Mouse (Mus musculus) midbrain, postnatal 0 days (tissue): ENCODE measurements around the gene Cct2. TPM values are rescaled to one million over a fixed set of nuclear protein-coding genes. Genes with fewer than 3 reads are reported as not detected.
A peak's percentile ranks its signal among the peaks of the same experiment; 100 is the strongest.

Source experiments
- ATAC-seq: fragments of 200-750 bp; cut with Nextera tagmentation; 2 replicates; pipeline ENCODE4 v1.8.0; 2017; ENCODE audit warnings: moderate number of reproducible peaks, mild to moderate bottlenecking, moderate TSS enrichment, moderate library complexity; ENCODE audit not compliant: low FRiP score
- DNase-seq: peaks from one replicate; pipeline ENCODE4 v3.0.0-alpha.2; 2015; ENCODE audit warnings: low spot score
- H3K27ac ChIP-seq: fragments of 300-500 bp; sonication (generic); 2 replicates; pipeline ENCODE4 v1.5.1; 2014; ENCODE audit warnings: low read depth, mild to moderate bottlenecking, low read length, mixed read lengths
- H3K27me3 ChIP-seq: fragments of 300-500 bp; sonication (generic); 2 replicates; pipeline ENCODE4 v1.6.1; 2014; ENCODE audit warnings: low read length, control low read depth, mixed read lengths; ENCODE audit not compliant: insufficient read depth
- H3K36me3 ChIP-seq: fragments of 300-500 bp; sonication (generic); 2 replicates; pipeline ENCODE4 v1.6.1; 2014; ENCODE audit warnings: low read length, control low read depth, mixed read lengths; ENCODE audit not compliant: insufficient read depth
- H3K4me1 ChIP-seq: fragments of 300-500 bp; sonication (generic); 2 replicates; pipeline ENCODE4 v1.6.1; 2014; ENCODE audit warnings: mild to moderate bottlenecking, control low read depth, antibody characterized with exemption, low read length, mixed read lengths; ENCODE audit not compliant: insufficient read depth
- H3K4me2 ChIP-seq: fragments of 300-500 bp; sonication (generic); 2 replicates; pipeline ENCODE4 v1.6.1; 2014; ENCODE audit warnings: low read depth, mild to moderate bottlenecking, low read length, mixed read lengths; ENCODE audit not compliant: poor library complexity, severe bottlenecking
- H3K4me3 ChIP-seq: fragments of 300-500 bp; sonication (generic); 2 replicates; pipeline ENCODE4 v1.5.1; 2014; ENCODE audit warnings: low read depth, mild to moderate bottlenecking, low read length, moderate library complexity
- H3K9ac ChIP-seq: fragments of 300-500 bp; sonication (generic); replicated peaks from 2 replicates; pipeline ENCODE4 v1.6.1; 2014; ENCODE audit warnings: mild to moderate bottlenecking, low read length, moderate library complexity, mixed read lengths; ENCODE audit not compliant: poor library complexity, severe bottlenecking
- H3K9me3 ChIP-seq: fragments of 300-500 bp; sonication (generic); 2 replicates; pipeline ENCODE4 v1.6.1; 2016; ENCODE audit warnings: low read length, control low read depth
- CTCF ChIP-seq: IDR thresholded peaks from 2 replicates; pipeline ENCODE4 v1.5.1; 2016; ENCODE audit warnings: antibody characterized with exemption, mild to moderate bottlenecking
- WGBS: fragments of 180-500 bp; shearing (Covaris S2); extraction: QIAGEN DNeasy Blood & Tissue Kit; methylation state at CpG from one replicate; pipeline ENCODE4 v1.1.7; 2014; 5-methylcytosine and 5-hydroxymethylcytosine counted together
- polyA plus RNA-seq: library from polyadenylated mRNA; unstranded; fragments of >200 nt; fragmentation: Nextera tagmentation; extraction: Ambion mirVana; gene quantifications from 2 replicates; pipeline ENCODE4 v1.2.1, GENCODE M21; 2015
- total RNA-seq: library from RNA; depleted of rRNA; stranded (reverse); fragments of >200 nt; gene quantifications from 2 replicates; pipeline ENCODE4 v1.2.3, GENCODE M21; 2014

Gene Cct2
- total and polyA plus RNA-seq, 2 experiments from 2014 or later: 213 to 231 TPM

GRCm38 (mm10) chr10:117072191-117072888, 8.7 kb upstream of the Cct2 start:
- Histone ChIP-seq H3K27ac (no peak overlapping the region), H3K4me3 (no peak overlapping the region), H3K4me1 (no peaks in the 10 kb centered on the region), H3K9ac (no peak overlapping the region), H3K36me3 (peaks cover 34% of the 10 kb centered on the region), H3K9me3 (no peaks in the 10 kb centered on the region), H3K27me3 (no peaks in the 10 kb centered on the region), H3K4me2 (no peak overlapping the region)
- ATAC-seq: no peak
- no peak for TF ChIP-seq CTCF
- WGBS: 92% methylated on average over 18 of the region's 18 CpGs
- no peak for DNase-seq

GRCm38 (mm10) chr10:117069109-117069508, 5.5 kb upstream of the Cct2 start:
- no peak for DNase-seq
- no peaks in the 10 kb centered on the region for H3K4me1 ChIP-seq
- H3K4me2 ChIP-seq: no peak overlapping the region
- no peaks in the 10 kb centered on the region for H3K27me3 ChIP-seq
- H3K27ac ChIP-seq: no peak overlapping the region
- ATAC-seq: no peak
- over 99% methylated on average over 3 of the region's 3 CpGs for WGBS
- H3K4me3 ChIP-seq: no peak overlapping the region
- peaks cover 20% of the 10 kb centered on the region for H3K36me3 ChIP-seq
- H3K9ac ChIP-seq: no peak overlapping the region
- peak; percentile 42 for TF ChIP-seq CTCF
- H3K9me3 ChIP-seq: no peaks in the 10 kb centered on the region

GRCm38 (mm10) chr10:117064076-117064475, 462 bp upstream of the Cct2 start:
- H3K27me3 ChIP-seq: no peaks in the 10 kb centered on the region
- no peak for TF ChIP-seq CTCF
- peak overlapping the region; percentile 44; the same call in 1 of the 2 replicates for H3K27ac ChIP-seq
- peak overlapping the region; percentile 97 for H3K4me3 ChIP-seq
- ATAC-seq (peak; percentile 61; the same call in 1 of the 2 replicates), DNase-seq (no peak)
- no peaks in the 10 kb centered on the region for H3K9me3 ChIP-seq
- peak overlapping the region; percentile 83; the same call in 1 of the 2 replicates for H3K9ac ChIP-seq
- 9% methylated on average over 7 of the region's 7 CpGs for WGBS
- H3K4me2 ChIP-seq: peak overlapping the region; percentile 40
- H3K4me1 ChIP-seq: no peaks in the 10 kb centered on the region
- H3K36me3 ChIP-seq: peaks cover 22% of the 10 kb centered on the region

- peak overlapping the region; percentile 83 for H3K9ac ChIP-seq
- no peaks in the 10 kb centered on the region for H3K4me1 ChIP-seq
- H3K9me3 ChIP-seq: no peaks in the 10 kb centered on the region
- 4% methylated on average over 15 of the region's 15 CpGs for WGBS
- no peak for ATAC-seq
- H3K27me3 ChIP-seq: no peaks in the 10 kb centered on the region
- DNase-seq: no peak
- no peak for TF ChIP-seq CTCF
- peak overlapping the region; percentile 54 for H3K4me2 ChIP-seq
- H3K36me3 ChIP-seq: peaks cover 29% of the 10 kb centered on the region
- H3K27ac ChIP-seq: 0 out of 2 replicates have a peak overlapping the region, but pooled peaks have one; percentile 82
- H3K4me3 ChIP-seq: peak overlapping the region; percentile 97
Observed at GRCm38 (mm10) chr10:117062894-117063253, 740 bp downstream of the Cct2 start.

GRCm38 (mm10) chr10:117055668-117056067, 7.9 kb downstream of the Cct2 start:
- DNase-seq (no peak), ATAC-seq (no peak)
- Histone ChIP-seq H3K36me3 (peaks cover 75% of the 10 kb centered on the region), H3K27me3 (no peaks in the 10 kb centered on the region), H3K4me3 (no peak overlapping the region), H3K9ac (no peak overlapping the region), H3K9me3 (no peaks in the 10 kb centered on the region), H3K4me2 (no peak overlapping the region), H3K27ac (no peak overlapping the region), H3K4me1 (no peaks in the 10 kb centered on the region)
- peak; percentile 48 for TF ChIP-seq CTCF
- 93% methylated on average over 4 of the region's 4 CpGs for WGBS

GRCm38 (mm10) chr10:117049961-117050597, 13.5 kb downstream of the Cct2 start:
- Histone ChIP-seq H3K4me2 (no peak overlapping the region), H3K4me1 (no peaks in the 10 kb centered on the region), H3K27ac (no peak overlapping the region), H3K4me3 (no peak overlapping the region), H3K27me3 (no peaks in the 10 kb centered on the region), H3K36me3 (peaks cover 55% of the 10 kb centered on the region), H3K9me3 (no peaks in the 10 kb centered on the region), H3K9ac (no peak overlapping the region)
- DNase-seq: no peak
- no peak for TF ChIP-seq CTCF
- WGBS: 89% methylated on average over 4 of the region's 4 CpGs
- ATAC-seq: no peak
